ENCODE assay signal across 13 mouse cellular contexts in the genomic region with DNA sequence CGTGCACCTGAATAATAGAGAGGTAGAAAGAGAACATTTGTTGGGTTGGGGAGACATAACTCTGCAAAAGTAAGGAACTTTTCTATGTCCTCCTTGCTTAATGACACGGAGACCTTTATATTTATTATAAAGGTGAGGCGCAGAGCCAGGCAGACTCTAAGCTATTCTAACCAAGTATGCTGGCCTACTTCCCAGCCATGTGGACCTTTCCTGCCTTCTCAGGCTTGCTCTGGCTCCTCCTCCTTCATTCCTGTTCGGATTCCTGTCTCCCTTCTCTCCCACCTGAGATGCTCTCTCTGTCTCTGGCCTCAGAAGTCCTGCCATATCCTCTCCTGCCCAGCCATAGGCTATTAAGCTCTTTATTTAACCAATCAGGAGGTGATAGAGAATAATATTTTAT. TPM values are rescaled to one million over a fixed set of nuclear protein-coding genes. Genes with fewer than 3 reads are reported as not detected.
DNase-seq lines count a peak whose midpoint lies in the region; ATAC-seq and TF ChIP-seq lines count a peak whose summit lies in the region.
"Had no signal": no experiment of that assay in that cellular context is flagged by ENCODE, and none has a peak within 500 bp of the region (broad histone marks: within the 10 kb centered on the region; RNA-seq: fewer than 3 reads in every experiment).

No protein-coding gene starts in this region.

- 73% methylated on average over 4 of the region's 4 CpGs for WGBS in forebrain, embryonic 14.5 days
- WGBS in forebrain, embryonic 12.5 days: 79% methylated on average over 4 of the region's 4 CpGs
- whole genome bisulfite sequencing in kidney, adult 2 months: 52% methylated on average over 4 of the region's 4 CpGs
- WGBS in kidney, embryonic 15.5 days: 75% methylated on average over 4 of the region's 4 CpGs
- WGBS in forebrain, embryonic 11.5 days: 75% methylated on average over 4 of the region's 4 CpGs

- no peaks in the 10 kb centered on the region for H3K9me3 ChIP-seq in forebrain, embryonic 14.5 days (replicated peaks; ENCODE audit: control insufficient read depth, low read length)
- H3K9me3 ChIP-seq in forebrain, embryonic 12.5 days: no peaks in the 10 kb centered on the region
- H3K9me3 ChIP-seq in kidney, embryonic 15.5 days (replicated peaks): no peaks in the 10 kb centered on the region
- no peaks in the 10 kb centered on the region for H3K9me3 ChIP-seq in forebrain, embryonic 11.5 days (ENCODE audit: control insufficient read depth, low read length)

- no peak overlapping the region for H3K9ac ChIP-seq in forebrain, embryonic 14.5 days (ENCODE audit: low read length)
- H3K9ac ChIP-seq in forebrain, embryonic 12.5 days: no peak overlapping the region
- no peak overlapping the region for H3K9ac ChIP-seq in kidney, embryonic 15.5 days
- H3K9ac ChIP-seq in forebrain, embryonic 11.5 days (ENCODE audit: low read length): no peak overlapping the region

- peaks cover 4% of the 10 kb centered on the region; the same call in 1 of the 2 replicates for H3K4me1 ChIP-seq in forebrain, embryonic 14.5 days (ENCODE audit: control insufficient read depth, insufficient read depth, low read length)
- peaks cover 12% of the 10 kb centered on the region for H3K4me1 ChIP-seq in forebrain, embryonic 12.5 days
- no peaks in the 10 kb centered on the region for H3K4me1 ChIP-seq in kidney, adult 2 months (ENCODE audit: control insufficient read depth, insufficient read depth, low read length)
- H3K4me1 ChIP-seq in kidney, embryonic 15.5 days: peaks cover 25% of the 10 kb centered on the region
- no peaks in the 10 kb centered on the region; the same call in 1 of the 2 replicates for H3K4me1 ChIP-seq in forebrain, embryonic 11.5 days (replicated peaks; ENCODE audit: control insufficient read depth, insufficient read depth, low read length)

- ATAC-seq in forebrain, embryonic 14.5 days: no peak
- no peak for ATAC-seq in forebrain, embryonic 12.5 days (ENCODE audit: low FRiP score)
- no peak for ATAC-seq in kidney, embryonic 15.5 days (replicated peaks; ENCODE audit: low FRiP score)
- ATAC-seq in forebrain, embryonic 11.5 days (replicated peaks; ENCODE audit: low FRiP score): no peak

- H3K4me3 ChIP-seq in forebrain, embryonic 14.5 days (ENCODE audit: low read depth, low read length): no peak overlapping the region
- H3K4me3 ChIP-seq in forebrain, embryonic 12.5 days (replicated peaks): no peak overlapping the region
- H3K4me3 ChIP-seq in kidney, adult 2 months (ENCODE audit: insufficient read depth, low read depth, low read length): no peak overlapping the region
- no peak overlapping the region for H3K4me3 ChIP-seq in kidney, embryonic 15.5 days (replicated peaks)
- no peak overlapping the region for H3K4me3 ChIP-seq in forebrain, embryonic 11.5 days (ENCODE audit: low read depth, low read length)

- H3K36me3 ChIP-seq in forebrain, embryonic 14.5 days (ENCODE audit: control insufficient read depth, insufficient read depth, low read length): no peaks in the 10 kb centered on the region
- no peaks in the 10 kb centered on the region for H3K36me3 ChIP-seq in forebrain, embryonic 12.5 days (replicated peaks)
- H3K36me3 ChIP-seq in kidney, adult 2 months (ENCODE audit: control insufficient read depth, insufficient read depth, low read length): no peaks in the 10 kb centered on the region
- no peaks in the 10 kb centered on the region for H3K36me3 ChIP-seq in kidney, embryonic 15.5 days
- no peaks in the 10 kb centered on the region for H3K36me3 ChIP-seq in forebrain, embryonic 11.5 days (ENCODE audit: control insufficient read depth, insufficient read depth, low read length)

- no peak for TF ChIP-seq CTCF in kidney, adult 2 months (conservative IDR thresholded peaks at IDR 0.05; ENCODE audit: insufficient read depth, insufficient read length, low read depth, low read length)

- H3K27me3 ChIP-seq in forebrain, embryonic 14.5 days (replicated peaks; ENCODE audit: control insufficient read depth, insufficient read depth, low read length): no peaks in the 10 kb centered on the region
- H3K27me3 ChIP-seq in forebrain, embryonic 12.5 days: peaks cover 5% of the 10 kb centered on the region; the same call in 1 of the 2 replicates
- no peaks in the 10 kb centered on the region for H3K27me3 ChIP-seq in kidney, adult 2 months (replicated peaks; ENCODE audit: control insufficient read depth, insufficient read depth, low read length)
- no peaks in the 10 kb centered on the region for H3K27me3 ChIP-seq in kidney, embryonic 15.5 days
- H3K27me3 ChIP-seq in forebrain, embryonic 11.5 days (ENCODE audit: control insufficient read depth, insufficient read depth, low read length): no peaks in the 10 kb centered on the region
- H3K27me3 ChIP-seq: CH12.LX had no signal

- H3K4me2 ChIP-seq in forebrain, embryonic 14.5 days (ENCODE audit: low read length): 0 out of 2 replicates have a peak overlapping the region, but pooled peaks have one; percentile 92
- no peak overlapping the region for H3K4me2 ChIP-seq in forebrain, embryonic 12.5 days
- H3K4me2 ChIP-seq in kidney, embryonic 15.5 days: peak overlapping the region; percentile 81; the same call in 1 of the 2 replicates
- H3K4me2 ChIP-seq in forebrain, embryonic 11.5 days (ENCODE audit: low read depth, low read length, severe bottlenecking): no peak overlapping the region

- no peak for TF ChIP-seq POLR2A in kidney, adult 2 months (IDR thresholded peaks at IDR 0.05; ENCODE audit: low read depth, low read length)

- no peak for DNase-seq in forebrain, embryonic 14.5 days (ENCODE audit: low spot score)
- peak; percentile 63 for DNase-seq in kidney, adult 2 months
- DNase-seq in kidney, postnatal 4 days: no peak
- DNase-seq in 3T3-L1 (ENCODE audit: low read depth, low spot score): peak; percentile 51
- DNase-seq in right cerebral cortex, adult 18-20 months: no peak
- no peak for DNase-seq in forebrain, embryonic 11.5 days (ENCODE audit: low spot score)
- DNase-seq: cerebellum, adult 18-20 months; layer of hippocampus, postnatal 36 days; lung, postnatal 10 days; thymus, postnatal 14 days had no signal

- H3K27ac ChIP-seq in forebrain, embryonic 14.5 days (ENCODE audit: low read depth, low read length): no peak overlapping the region
- no peak overlapping the region for H3K27ac ChIP-seq in forebrain, embryonic 12.5 days
- no peak overlapping the region for H3K27ac ChIP-seq in kidney, adult 2 months (ENCODE audit: insufficient read depth, low read depth, low read length)
- H3K27ac ChIP-seq in kidney, embryonic 15.5 days: no peak overlapping the region
- no peak overlapping the region for H3K27ac ChIP-seq in forebrain, embryonic 11.5 days (ENCODE audit: low read depth, low read length)

RNA-seq across cellular contexts. Expression of a gene that starts 0.9 kb away (rescaled TPM):
- 106 and 111 TPM in 2 replicates for polyA plus RNA-seq in forebrain, embryonic 14.5 days (2014; fragmentation: Nextera tagmentation; extraction: Ambion mirVana)
- 70.7 and 73.5 TPM in 2 replicates for polyA plus RNA-seq in forebrain, embryonic 12.5 days (2016; fragmentation: Nextera tagmentation; extraction: Ambion mirVana)
- 57.2 and 70.7 TPM in 2 replicates for polyA plus RNA-seq in kidney, adult 2 months (2012; rRNA removed)
- polyA plus RNA-seq in kidney, embryonic 15.5 days (2015; fragmentation: Nextera tagmentation; extraction: Ambion mirVana): 106 and 111 TPM in 2 replicates
- 74.3 and 80.3 TPM in 2 replicates for polyA plus RNA-seq in forebrain, embryonic 11.5 days (2014; fragmentation: Nextera tagmentation; extraction: Ambion mirVana)

RNA-seq across cellular contexts. Expression of a gene that starts 6.1 kb away (rescaled TPM):
- 127 and 143 TPM in 2 replicates for polyA plus RNA-seq in forebrain, embryonic 14.5 days (2014; fragmentation: Nextera tagmentation; extraction: Ambion mirVana)
- polyA plus RNA-seq in forebrain, embryonic 12.5 days (2016; fragmentation: Nextera tagmentation; extraction: Ambion mirVana): 167 and 170 TPM in 2 replicates
- 5.7 and 6.6 TPM in 2 replicates for polyA plus RNA-seq in kidney, adult 2 months (2012; rRNA removed)
- polyA plus RNA-seq in kidney, embryonic 15.5 days (2015; fragmentation: Nextera tagmentation; extraction: Ambion mirVana): 98.2 and 99.8 TPM in 2 replicates
- 212 and 220 TPM in 2 replicates for polyA plus RNA-seq in forebrain, embryonic 11.5 days (2014; fragmentation: Nextera tagmentation; extraction: Ambion mirVana)

RNA-seq across cellular contexts. Expression of a gene that starts 45.7 kb away (rescaled TPM):
- polyA plus RNA-seq in forebrain, embryonic 14.5 days (2014; fragmentation: Nextera tagmentation; extraction: Ambion mirVana): 9.2 and 18.3 TPM in 2 replicates
- polyA plus RNA-seq in forebrain, embryonic 12.5 days (2016; fragmentation: Nextera tagmentation; extraction: Ambion mirVana): 13.5 and 18.5 TPM in 2 replicates
- polyA plus RNA-seq in kidney, adult 2 months (2012; rRNA removed): 43.1 and 54.5 TPM in 2 replicates
- 19.8 and 22.0 TPM in 2 replicates for polyA plus RNA-seq in kidney, embryonic 15.5 days (2015; fragmentation: Nextera tagmentation; extraction: Ambion mirVana)
- 20.5 and 23.3 TPM in 2 replicates for polyA plus RNA-seq in forebrain, embryonic 11.5 days (2014; fragmentation: Nextera tagmentation; extraction: Ambion mirVana)

Comparison
In these comparisons a context has a peak if more than half of its experiments do, and no peak if none do; other contexts are left out.
1. DNase-seq: peak in kidney, adult 2 months (single experiment) and 3T3-L1 (single experiment); none in forebrain, embryonic 14.5 days (single experiment), kidney, postnatal 4 days (0 of 2), right cerebral cortex, adult 18-20 months (single experiment) and forebrain, embryonic 11.5 days (single experiment).
2. H3K4me2 ChIP-seq: peak in forebrain, embryonic 14.5 days (single experiment) and kidney, embryonic 15.5 days (single experiment); none in forebrain, embryonic 12.5 days (single experiment) and forebrain, embryonic 11.5 days (single experiment).
3. RNA of a gene that starts 6.1 kb away (polyA plus RNA-seq): 212 to 220 TPM in forebrain, embryonic 11.5 days, 167 to 170 TPM in forebrain, embryonic 12.5 days, 127 to 143 TPM in forebrain, embryonic 14.5 days and 98.2 to 99.8 TPM in kidney, embryonic 15.5 days; 5.7 to 6.6 TPM in kidney, adult 2 months; every median in the first group is over 10 times any median in the second.